Mouse (Mus musculus) heart, adult 2 months (tissue): ENCODE results near the gene Myrf. TPM values are rescaled to one million over a fixed set of nuclear protein-coding genes. Genes with fewer than 3 reads are reported as not detected.

ENCODE experiments used
- DNase-seq, 2 experiments: peaks; one replicate each; pipeline ENCODE4 v3.0.0; 2021
- H3K27ac ChIP-seq: fragments of 200-600 bp; 2 replicates; pipeline ENCODE4 v1.8.1; 2022
- H3K27me3 ChIP-seq: fragments of 200-500 bp; 2 replicates; pipeline ENCODE4 v1.6.1; 2012; ENCODE audit warnings: mild to moderate bottlenecking, low read length, inconsistent platforms, mixed read lengths; ENCODE audit not compliant: control insufficient read depth, insufficient read depth
- H3K36me3 ChIP-seq: fragments of 200-500 bp; 2 replicates; pipeline ENCODE4 v1.6.1; 2012; ENCODE audit warnings: low read length, inconsistent platforms; ENCODE audit not compliant: control insufficient read depth, insufficient read depth
- H3K4me1 ChIP-seq: fragments of 200-500 bp; 2 replicates; pipeline ENCODE4 v1.6.1; 2011; ENCODE audit warnings: low read length; ENCODE audit not compliant: control insufficient read depth, insufficient read depth
- H3K4me3 ChIP-seq: fragments of 200-600 bp; 2 replicates; pipeline ENCODE4 v1.8.1; 2022
- H3K79me2 ChIP-seq: fragments of 200-500 bp; replicated peaks from 2 replicates; pipeline ENCODE4 v1.6.1; 2012; ENCODE audit warnings: mild to moderate bottlenecking, inconsistent platforms, low read length, moderate library complexity, mixed read lengths; ENCODE audit not compliant: control insufficient read depth, insufficient read depth
- H3K9ac ChIP-seq: fragments of 200-500 bp; 2 replicates; pipeline ENCODE4 v1.6.1; 2012; ENCODE audit warnings: low read depth, mild to moderate bottlenecking, control low read depth, inconsistent platforms, low read length, mixed read lengths
- CTCF ChIP-seq: fragments of 200-600 bp; IDR thresholded peaks from 2 replicates; pipeline ENCODE4 v1.8.1; 2022; ENCODE audit warnings: antibody characterized with exemption, mild to moderate bottlenecking, moderate library complexity
- EP300 ChIP-seq: fragments of 200-500 bp; IDR thresholded peaks from 2 replicates; pipeline ENCODE4 v1.6.1; 2011; ENCODE audit warnings: low read depth, low read length, control low read depth; ENCODE audit not compliant: insufficient read depth
- POLR2A ChIP-seq: fragments of 200-500 bp; IDR thresholded peaks from 2 replicates; pipeline ENCODE4 v1.6.1; 2011; ENCODE audit warnings: mild to moderate bottlenecking, low read depth, low read length, control low read depth; ENCODE audit not compliant: insufficient read depth
- WGBS: fragments of 180-500 bp; shearing (Covaris S2); methylation state at CpG from one replicate; pipeline ENCODE4 v1.1.7; 2018; 5-methylcytosine and 5-hydroxymethylcytosine counted together
- intact Hi-C: fragments of 180-260 bp; cut with DNase I; formaldehyde crosslinking; loops from one replicate; pipeline ENCODE4 v1.15.1; 2025
- polyA plus RNA-seq: library from polyadenylated mRNA; depleted of rRNA; stranded (reverse); fragments of >200 nt; gene quantifications from 2 replicates; pipeline ENCODE4 v1.2.3, GENCODE M21; 2012
- total RNA-seq, 2 experiments: library from RNA; stranded (reverse); gene quantifications; 2 replicates each; pipeline ENCODE4 v1.2.3; 2021

Gene Myrf
- total and polyA plus RNA-seq, 3 experiments = 3.9 to 6.5 (median 4.7) TPM

DNA sequence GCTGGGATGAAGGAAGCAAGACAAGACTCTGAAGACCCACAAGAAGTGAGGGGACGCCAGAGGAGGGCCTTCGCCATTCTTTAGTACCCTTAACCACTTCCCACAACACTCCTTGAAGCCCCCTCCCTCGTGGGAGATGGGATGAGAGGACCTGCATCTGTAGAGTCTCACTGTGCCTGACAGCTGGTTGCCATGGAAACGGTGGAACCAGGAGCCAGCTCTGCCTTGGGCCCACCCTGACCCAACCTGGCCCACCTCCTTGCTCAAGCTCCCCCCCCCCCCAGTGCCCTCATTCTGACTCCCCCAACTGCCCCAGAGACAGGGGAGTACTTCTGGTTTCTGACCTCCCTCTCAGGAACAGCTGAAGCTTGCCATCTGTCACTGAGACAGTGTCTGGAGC lies 19.0 kb downstream of the Myrf start:
- Histone ChIP-seq H3K27me3 (0 out of 2 replicates have a peak, but pooled peaks cover 2% of the 10 kb centered on the region), H3K4me3 (no peak overlapping the region), H3K27ac (no peak overlapping the region), H3K79me2 (no peaks in the 10 kb centered on the region), H3K4me1 (no peaks in the 10 kb centered on the region), H3K9ac (no peak overlapping the region), H3K36me3 (no peaks in the 10 kb centered on the region)
- intact Hi-C loops = no loop called here
- TF ChIP-seq CTCF = no peak
- no peak for TF ChIP-seq POLR2A
- TF ChIP-seq EP300 = no peak
- WGBS = 46% methylated on average over 4 of the region's 4 CpGs
- DNase-seq = no peak

DNA sequence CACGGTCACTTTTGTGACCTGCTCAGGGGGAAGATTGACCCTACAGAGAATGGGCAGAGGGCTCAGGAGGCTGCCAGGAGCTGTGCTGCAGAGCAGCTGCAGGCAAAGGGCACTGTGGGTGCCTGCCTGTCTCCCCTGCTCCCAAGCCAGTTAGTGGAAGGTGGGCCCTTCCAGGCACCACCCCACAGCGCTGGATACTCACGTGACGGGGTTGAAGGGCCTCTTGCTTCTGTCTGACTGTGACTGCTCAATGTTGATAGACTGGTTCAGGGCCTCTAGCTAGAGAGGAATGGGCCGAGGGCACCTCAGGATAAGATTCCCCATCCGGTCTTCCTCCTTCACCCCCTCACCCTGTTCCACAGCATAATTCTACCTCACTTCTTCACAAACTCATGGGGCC lies 21.0 kb downstream of the Myrf start:
- DNase-seq = no peak
- TF ChIP-seq EP300 (no peak), CTCF (no peak), POLR2A (no peak)
- Histone ChIP-seq H3K27ac (no peak overlapping the region), H3K79me2 (no peaks in the 10 kb centered on the region), H3K4me3 (no peak overlapping the region), H3K27me3 (no peaks in the 10 kb centered on the region), H3K4me1 (no peaks in the 10 kb centered on the region), H3K9ac (no peak overlapping the region), H3K36me3 (no peaks in the 10 kb centered on the region)
- whole genome bisulfite sequencing = 76% methylated on average over 6 of the region's 6 CpGs
- intact Hi-C loops = no loop called here

DNA sequence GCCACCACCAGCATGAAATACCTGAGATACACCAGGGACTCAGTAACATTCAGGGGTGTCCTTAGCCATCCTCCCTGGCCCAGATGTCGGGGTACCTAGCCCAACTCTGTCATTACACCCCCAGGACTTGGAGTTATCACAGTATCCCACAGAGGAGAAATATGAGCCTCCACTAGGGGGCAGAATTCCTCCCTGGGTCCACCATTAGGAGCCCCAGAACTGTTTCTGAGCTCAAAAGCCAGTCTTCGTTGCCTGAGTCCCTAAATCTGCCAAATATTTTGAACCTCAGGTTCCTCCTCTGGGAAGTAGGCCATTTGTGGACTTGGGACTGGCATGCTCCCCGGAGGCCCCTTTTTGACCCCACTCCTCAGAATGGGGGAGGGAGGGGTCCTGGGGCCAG lies 21.4 kb downstream of the Myrf start:
- Histone ChIP-seq H3K27ac (no peak overlapping the region), H3K4me1 (no peaks in the 10 kb centered on the region), H3K79me2 (no peaks in the 10 kb centered on the region), H3K27me3 (no peaks in the 10 kb centered on the region), H3K36me3 (no peaks in the 10 kb centered on the region), H3K4me3 (no peak overlapping the region), H3K9ac (no peak overlapping the region)
- intact Hi-C loops = no loop called here
- DNase-seq = no peak
- TF ChIP-seq CTCF (peak; percentile 78), POLR2A (no peak)
- 46% methylated on average over 3 of the region's 3 CpGs for WGBS

DNA sequence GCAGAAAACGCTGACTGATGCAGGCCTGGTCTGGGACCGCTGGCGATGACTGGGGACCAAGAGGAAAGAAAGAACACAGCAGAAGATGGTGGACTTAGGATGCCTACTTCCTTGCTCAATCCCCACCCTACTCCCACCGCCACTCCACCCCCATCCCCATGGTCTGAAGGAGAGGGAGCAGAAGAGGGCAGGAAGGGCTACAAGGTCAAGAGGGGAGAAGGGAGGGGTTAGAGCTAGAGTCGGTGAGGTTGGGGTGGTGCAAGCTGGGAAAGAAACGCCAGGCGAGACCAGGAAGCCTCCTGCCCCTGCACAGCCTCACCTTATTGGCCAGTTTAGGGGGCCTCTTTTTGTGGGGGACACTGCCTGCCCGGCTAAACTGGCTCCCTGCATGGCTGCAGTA lies 24.4 kb downstream of the Myrf start:
- Histone ChIP-seq H3K36me3 (no peaks in the 10 kb centered on the region), H3K27me3 (no peaks in the 10 kb centered on the region), H3K4me3 (no peak overlapping the region), H3K4me1 (peaks cover 1% of the 10 kb centered on the region; the same call in 1 of the 2 replicates), H3K79me2 (no peaks in the 10 kb centered on the region), H3K27ac (no peak overlapping the region), H3K9ac (no peak overlapping the region)
- WGBS = 74% methylated on average over 8 of the region's 8 CpGs
- intact Hi-C loops = no loop called here
- no peak for TF ChIP-seq CTCF
- TF ChIP-seq POLR2A = no peak
- no peak for TF ChIP-seq EP300
- no peak for DNase-seq

DNA sequence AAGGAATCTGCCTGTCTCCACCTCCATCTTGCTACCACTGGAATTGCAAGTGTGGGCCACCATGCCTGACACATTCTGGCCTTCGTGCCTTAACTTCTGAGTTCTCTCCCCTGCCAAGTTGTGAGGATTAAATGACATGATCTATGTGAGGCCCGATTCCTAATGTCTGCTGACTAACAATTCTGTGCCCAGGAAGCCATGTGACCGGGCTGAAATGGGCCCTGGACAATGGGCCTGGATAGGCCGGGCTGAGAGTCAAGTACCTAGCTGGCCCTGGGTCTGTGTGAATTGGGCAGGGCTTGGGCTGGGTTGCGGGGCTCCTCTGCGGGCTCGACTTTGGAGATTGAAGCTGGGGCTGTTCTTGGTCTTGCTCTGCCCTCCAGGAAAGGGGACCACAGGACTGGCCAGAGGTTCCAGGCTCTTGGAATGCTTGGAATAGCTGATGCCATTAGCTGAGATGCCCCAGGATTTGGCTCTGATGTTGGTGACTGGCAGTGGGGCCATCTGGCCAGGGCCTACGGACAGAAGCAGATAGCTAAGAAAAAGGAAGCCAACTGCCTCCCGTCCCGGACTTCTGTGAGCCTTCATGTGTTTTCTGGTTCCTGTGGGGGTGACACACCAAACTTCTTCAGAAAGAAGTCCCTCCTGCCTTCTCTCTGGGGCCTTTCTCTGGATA lies 26.6 kb downstream of the Myrf start:
- Histone ChIP-seq H3K27me3 (no peaks in the 10 kb centered on the region), H3K27ac (peak overlapping the region; percentile 43), H3K9ac (no peak overlapping the region), H3K4me3 (no peak overlapping the region), H3K79me2 (no peaks in the 10 kb centered on the region), H3K36me3 (peaks cover 2% of the 10 kb centered on the region; the same call in 1 of the 2 replicates), H3K4me1 (peaks cover 3% of the 10 kb centered on the region; the same call in 1 of the 2 replicates)
- peak; percentile 44 to 67 for DNase-seq
- no peak; the same call in 1 of the 2 replicates for TF ChIP-seq EP300
- no peak for TF ChIP-seq POLR2A
- TF ChIP-seq CTCF = no peak
- 48% methylated on average over 10 of the region's 10 CpGs for WGBS
- intact Hi-C loops = no loop called here

DNA sequence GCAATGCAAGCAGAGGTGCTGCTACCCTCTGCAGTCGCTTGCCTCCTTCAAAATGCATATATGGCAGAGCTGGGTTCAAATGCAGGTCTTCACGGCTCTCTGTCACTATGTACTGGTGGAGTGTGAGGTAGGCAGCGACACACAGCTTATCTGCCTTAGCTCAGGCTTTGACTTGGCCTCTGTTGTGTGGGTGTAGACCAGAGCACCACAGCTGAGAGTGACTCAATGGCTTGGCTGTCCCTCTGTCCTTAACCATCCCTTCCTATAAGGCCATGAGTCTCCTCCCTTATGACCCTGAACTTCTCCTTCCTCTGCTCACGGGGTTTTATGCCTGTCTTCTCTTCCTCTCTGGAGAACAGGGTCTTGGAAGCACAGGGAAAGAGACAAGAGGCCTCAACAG lies 29.7 kb downstream of the Myrf start:
- Histone ChIP-seq H3K79me2 (no peaks in the 10 kb centered on the region), H3K27ac (no peak overlapping the region), H3K9ac (no peak overlapping the region), H3K27me3 (no peaks in the 10 kb centered on the region), H3K4me1 (peaks cover 7% of the 10 kb centered on the region; the same call in 1 of the 2 replicates), H3K4me3 (no peak overlapping the region), H3K36me3 (peaks cover 2% of the 10 kb centered on the region; the same call in 1 of the 2 replicates)
- no peak for DNase-seq
- TF ChIP-seq CTCF = no peak
- no peak for TF ChIP-seq EP300
- TF ChIP-seq POLR2A = no peak
- intact Hi-C loops = no loop called here
- 60% methylated on average over 4 of the region's 4 CpGs for WGBS
